Mouse (Mus musculus): ENCODE data around the gene Mrpl10. TPM values are rescaled to one million over a fixed set of nuclear protein-coding genes. Genes with fewer than 3 reads are reported as not detected.

Gene Mrpl10
- polyA plus RNA-seq, 1 experiment: 86.8 TPM

DNA sequence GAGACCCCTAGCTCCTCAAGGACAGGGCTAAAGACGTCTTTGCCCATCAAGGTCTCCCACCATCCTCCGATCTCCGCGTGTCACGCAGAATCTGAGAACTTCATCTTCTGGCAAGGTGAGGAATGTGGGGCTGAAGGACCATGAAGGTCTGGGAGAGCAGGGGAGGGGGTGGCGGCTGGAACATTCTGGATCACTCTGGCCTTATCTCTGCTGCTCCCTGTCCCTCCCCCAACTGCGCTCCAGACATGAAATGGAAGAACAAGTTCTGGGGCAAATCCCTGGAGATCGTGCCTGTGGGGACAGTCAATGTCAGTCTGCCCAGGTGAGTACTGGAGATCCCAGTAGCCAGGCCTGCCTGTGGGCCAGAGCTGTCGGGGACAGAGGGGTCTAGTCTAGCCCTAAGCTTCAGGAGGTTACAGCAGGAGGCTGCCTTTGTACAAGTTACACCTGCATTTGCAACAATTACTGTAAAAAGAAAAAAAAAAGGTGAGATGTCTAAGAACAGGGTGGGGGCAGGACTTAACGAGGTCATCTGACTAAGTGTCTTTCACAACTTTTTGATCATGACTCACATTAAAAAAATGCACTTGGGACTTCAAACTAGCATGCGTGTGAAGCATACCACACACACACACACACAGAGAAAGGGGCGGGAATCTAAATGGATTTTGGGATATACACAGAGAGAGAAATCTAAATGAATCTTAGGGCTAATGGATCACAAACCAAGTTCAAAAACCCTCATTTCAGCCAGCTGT lies 24.4 kb downstream of the Mrpl10 start:
- no peak for DNase-seq (ENCODE audit: low read depth, low spot score)
- 86% methylated on average over 12 of the region's 12 CpGs for WGBS

DNA sequence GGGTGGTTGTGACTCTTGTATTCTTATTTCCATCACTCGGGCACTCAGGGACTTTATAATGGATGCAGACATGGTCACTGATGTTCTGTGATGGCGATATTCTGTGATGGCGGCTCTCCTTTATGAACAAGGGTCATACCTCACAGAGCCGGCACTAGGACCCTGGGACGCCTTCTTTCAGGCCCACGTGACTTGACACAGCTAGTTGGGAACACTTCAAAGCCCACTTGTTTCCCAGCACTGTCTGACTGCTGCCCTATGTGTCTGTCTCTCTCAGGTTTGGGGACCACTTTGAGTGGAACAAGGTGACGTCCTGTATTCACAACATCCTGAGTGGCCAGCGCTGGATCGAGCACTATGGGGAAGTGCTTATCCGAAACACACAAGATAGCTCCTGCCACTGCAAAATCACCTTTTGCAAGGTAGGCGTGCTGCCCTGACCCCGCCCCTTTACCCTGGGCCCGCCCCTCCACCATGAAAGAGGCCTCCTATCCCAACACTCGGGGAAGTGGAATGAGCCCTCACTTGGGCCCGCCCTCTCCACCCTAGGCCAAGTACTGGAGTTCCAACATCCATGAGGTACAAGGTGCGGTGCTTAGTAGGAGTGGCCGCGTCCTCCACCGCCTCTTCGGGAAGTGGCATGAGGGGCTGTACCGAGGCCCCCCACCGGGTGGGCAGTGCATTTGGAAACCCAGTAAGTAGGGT lies 25.4 kb downstream of the Mrpl10 start:
- no peak for DNase-seq (ENCODE audit: low read depth, low spot score)
- WGBS: 39% methylated on average over 22 of the region's 22 CpGs

DNA sequence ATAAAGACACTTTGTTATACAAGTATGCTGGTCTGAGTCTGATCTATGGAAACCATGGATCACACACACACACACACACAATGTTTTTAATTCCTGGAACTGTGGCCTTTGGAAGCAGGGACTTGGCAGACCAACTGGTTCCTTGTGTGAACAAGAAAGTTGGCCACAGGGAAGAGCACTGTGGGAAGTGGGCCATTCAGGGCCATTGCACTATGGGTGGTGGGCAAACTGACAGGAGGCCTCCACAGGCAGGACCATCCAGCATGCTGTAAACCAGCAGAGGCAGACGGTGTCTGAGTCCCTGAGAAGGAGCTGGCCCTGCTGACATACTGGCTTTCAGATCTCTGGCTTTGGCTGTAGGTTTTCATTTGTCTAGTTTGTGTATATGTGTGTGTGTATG lies 28.0 kb downstream of the Mrpl10 start:
- 27% methylated on average over 1 of the region's 1 CpGs for WGBS
- no peak for DNase-seq (ENCODE audit: low read depth, low spot score)

DNA sequence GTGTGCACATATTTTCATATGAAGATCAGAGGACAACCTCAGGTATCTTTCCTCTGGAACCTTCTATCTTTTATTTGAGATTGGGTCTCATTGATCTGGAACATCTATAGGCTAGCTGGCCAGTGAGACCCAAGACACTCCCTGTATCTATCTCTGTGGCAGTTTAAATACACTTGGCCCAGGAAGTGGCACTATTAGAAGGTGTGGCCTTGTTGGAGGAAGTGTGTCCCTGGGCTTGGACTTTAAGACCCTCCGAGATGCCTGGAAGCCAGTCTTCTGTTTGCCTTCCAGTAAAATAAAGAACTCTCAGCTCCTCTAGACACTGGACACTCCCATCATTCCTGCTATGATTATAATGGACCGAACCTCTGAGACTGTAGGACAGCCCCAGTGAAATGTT lies 28.4 kb downstream of the Mrpl10 start:
- DNase-seq (ENCODE audit: low read depth, low spot score): no peak
- 33% methylated on average over 2 of the region's 2 CpGs for WGBS

DNA sequence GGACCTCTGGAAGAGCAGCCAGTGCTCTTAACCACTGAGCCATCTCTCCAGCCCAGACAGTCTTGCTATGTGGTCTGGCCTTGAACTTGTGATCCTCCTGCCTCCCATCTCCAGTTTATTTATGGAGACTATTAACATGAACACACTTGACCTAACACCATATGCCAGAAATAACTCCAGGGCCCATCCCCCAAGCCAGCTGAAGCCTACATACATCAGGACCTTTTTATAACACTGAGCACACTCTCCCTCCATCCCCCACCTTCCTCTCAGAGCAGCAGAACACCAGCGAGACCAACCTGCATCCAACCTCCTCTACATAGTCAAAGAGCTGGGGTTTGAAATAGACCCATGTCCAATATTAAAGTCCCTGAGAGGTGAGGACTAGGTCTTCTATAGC lies 29.8 kb downstream of the Mrpl10 start:
- DNase-seq (ENCODE audit: low read depth, low spot score): no peak
- 54% methylated on average over 1 of the region's 1 CpGs for WGBS

DNA sequence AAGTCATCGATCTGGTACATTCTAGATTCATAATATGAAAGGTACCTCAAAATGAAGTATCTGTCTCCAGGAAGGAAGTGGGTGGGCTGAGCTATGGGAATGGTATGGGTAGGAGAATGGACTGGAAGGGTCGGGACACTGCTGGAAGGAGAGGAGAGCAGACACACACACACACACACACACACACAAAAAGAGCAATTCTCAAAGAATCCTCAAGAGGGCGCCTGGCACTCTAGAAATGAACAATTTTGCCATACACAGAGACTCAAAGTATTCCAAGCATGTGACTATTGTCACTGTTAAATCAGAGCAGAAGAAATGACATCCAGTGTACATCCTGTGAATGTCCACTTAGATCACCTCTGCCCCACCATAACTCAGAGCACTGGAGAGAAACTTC lies 31.2 kb downstream of the Mrpl10 start:
- WGBS: 29% methylated on average over 3 of the region's 3 CpGs
- DNase-seq (ENCODE audit: low read depth, low spot score): no peak

DNA sequence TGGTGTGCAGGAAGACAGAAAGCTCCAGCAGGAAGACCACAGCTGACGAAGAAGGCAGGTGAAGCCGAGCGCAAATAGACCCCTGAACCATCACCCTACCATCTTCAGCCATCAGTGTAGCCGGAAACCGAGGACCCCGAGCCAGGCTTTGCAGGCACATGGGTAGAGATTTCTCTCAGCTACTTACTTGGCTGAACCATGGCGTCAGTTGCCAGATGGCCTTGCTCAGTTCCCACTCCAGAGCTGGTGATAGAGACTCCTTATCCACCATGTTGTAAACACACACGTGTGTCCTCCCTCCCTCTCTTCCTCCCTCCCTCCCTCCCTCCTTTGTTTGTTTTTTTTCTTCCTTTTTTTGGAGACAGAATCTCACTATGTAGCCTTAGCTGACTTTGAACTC lies 32.9 kb downstream of the Mrpl10 start:
- 65% methylated on average over 8 of the region's 8 CpGs for WGBS
- no peak for DNase-seq (ENCODE audit: low read depth, low spot score)

DNA sequence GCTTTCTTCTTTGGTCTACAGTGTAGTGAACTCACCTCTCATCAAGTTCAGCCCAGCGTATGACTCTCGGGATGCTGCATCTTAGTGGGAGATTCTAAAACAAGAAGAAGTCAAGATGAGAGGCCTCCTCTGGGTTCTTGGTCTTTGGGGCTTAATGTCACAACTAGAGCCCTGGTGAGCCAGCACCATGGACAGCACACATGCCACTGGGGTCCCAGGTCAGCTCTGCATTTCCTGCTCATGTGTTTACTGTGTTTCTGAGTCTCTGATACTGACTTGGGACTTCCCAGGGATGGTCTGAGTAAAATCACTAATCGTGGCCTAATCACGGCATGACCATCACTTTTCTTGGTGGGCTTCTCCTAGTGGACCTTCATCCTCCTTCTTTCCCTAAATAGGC lies 37.4 kb downstream of the Mrpl10 start:
- DNase-seq (ENCODE audit: low read depth, low spot score): no peak

DNA sequence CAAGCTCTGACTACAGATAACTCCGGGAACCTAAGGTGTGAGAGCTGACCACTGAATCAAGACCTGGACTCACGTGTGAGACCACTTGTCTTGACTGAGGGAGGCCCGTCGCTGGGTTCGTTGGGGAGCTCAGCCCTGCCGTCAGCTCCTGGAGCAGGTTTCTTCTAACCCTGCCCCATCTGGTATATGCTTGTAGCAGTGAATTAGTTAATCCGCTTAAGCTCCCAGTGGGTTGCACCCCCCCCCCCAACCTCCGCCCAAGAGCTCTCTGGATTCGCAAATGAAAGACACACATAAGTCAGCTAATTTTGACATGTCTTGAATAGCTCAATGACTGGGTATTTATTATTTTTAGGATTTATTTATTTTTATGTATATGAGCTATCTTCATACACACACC lies 38.9 kb downstream of the Mrpl10 start:
- DNase-seq (ENCODE audit: low read depth, low spot score): no peak
- WGBS: 48% methylated on average over 9 of the region's 9 CpGs

More for the DNA sequence above, 37.4 kb downstream of the Mrpl10 start:
- WGBS: 37% methylated on average over 4 of the region's 4 CpGs

DNA sequence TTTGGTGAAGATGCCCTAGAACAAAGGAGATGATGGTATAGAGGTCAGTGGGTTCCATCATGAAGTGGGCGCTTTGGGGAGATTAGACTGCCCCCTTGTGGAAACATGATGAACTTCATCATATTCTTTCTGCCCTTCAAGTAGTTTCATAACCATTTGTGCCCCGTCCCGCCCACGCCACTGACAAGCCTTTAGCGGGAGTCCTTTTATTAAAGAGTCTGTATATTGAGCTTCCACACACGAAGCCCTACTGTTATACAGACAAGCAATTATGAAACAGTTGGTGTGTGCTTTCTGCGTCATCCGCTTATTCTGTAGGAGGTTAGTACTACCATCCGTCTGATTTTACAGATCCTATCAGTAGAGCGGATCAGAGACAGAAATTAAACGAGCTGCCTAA lies 41.6 kb downstream of the Mrpl10 start:
- 30% methylated on average over 11 of the region's 11 CpGs for WGBS
- no peak for DNase-seq (ENCODE audit: low read depth, low spot score)

DNA sequence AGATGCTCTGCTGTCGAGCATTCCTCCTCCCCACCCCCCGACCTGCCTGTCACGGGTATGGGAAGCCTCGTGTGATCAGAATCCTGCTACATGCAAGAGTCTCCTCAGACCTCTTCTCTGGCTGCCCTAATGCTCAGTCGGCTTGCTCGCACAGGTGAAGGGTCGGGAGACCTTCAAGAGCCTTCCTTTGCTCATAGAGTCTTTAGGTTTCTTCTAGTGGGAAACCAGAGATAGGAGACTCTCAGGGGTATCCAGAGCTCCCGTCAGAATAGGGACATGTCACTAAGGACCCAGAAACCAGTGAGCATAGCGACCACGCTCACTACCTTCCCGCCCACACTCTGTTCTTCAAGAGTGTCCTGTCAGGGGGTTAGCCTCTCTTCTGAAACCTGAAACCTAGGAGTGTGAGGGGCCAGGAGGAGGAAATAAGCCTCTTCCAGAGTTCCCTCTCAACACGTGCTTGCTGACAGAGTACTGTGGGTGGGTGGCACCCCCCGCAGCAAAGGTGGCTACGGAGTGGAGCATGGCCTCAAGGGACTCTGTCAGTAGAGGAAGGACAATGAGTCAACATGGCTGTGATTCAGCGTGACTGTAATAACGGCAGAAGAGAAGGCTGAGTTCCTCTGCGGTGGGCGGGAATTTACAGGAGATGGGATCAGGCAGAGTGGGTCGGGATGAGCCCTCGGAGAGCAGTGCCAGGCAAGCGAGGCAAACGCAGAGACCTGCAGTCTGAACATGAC lies 42.2 kb downstream of the Mrpl10 start:
- 28% methylated on average over 22 of the region's 22 CpGs for WGBS
- no peak for DNase-seq (ENCODE audit: low read depth, low spot score)

DNA sequence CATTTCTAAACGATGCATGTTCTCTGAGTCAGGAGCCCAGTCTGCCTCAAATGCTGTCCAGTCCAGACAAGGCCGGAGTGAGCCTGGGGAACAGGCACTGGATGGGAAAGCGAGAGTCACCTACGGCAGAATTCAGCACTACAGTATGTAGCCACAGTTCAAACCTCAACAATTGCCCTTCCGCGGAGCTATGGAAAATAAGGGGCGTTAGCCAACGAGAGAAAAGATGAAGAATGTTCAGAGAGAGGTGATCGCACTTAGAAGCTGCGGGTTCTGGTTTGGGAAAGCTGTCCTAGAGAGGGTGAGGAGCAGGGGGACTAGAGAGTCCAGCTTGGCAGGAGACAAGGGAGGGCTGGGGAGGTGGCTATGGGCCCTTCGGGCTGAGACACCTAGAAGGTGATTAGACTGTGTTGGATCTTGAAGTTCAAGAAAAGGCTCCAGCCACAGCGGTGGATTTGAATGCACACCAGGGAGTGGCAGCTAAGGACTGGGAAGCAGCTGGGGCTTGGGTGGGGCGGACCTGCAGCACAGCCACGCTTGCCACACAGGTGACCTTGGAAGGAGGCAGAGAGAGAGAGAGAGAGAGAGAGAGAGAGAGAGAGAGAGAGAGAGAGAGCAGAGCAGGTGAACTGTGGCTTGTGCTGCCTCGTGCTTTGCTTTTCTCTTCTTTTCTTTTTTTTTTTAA lies 43.6 kb downstream of the Mrpl10 start:
- 66% methylated on average over 15 of the region's 15 CpGs for WGBS
- no peak for DNase-seq (ENCODE audit: low read depth, low spot score)

DNA sequence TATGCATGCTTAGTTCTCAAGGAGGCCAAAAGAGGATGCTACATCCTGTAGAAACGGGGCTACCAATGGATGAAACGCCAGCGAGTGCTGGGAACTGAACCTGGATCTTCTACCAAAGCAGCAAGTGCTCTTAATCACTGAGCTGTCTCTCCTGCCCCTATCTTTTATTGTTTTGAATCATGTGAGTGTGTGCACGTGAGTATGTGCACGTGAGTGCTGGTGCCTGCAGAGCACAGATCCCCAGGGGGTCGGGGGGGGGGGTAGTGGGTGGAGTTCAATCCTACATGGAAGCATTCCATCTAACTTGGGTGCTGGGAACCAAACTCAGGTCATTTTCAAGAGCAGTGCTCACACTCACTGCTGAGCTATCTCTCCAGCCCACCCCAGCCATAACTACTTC lies 45.0 kb downstream of the Mrpl10 start:
- no peak for DNase-seq (ENCODE audit: low read depth, low spot score)
- WGBS: 66% methylated on average over 6 of the region's 6 CpGs

DNA sequence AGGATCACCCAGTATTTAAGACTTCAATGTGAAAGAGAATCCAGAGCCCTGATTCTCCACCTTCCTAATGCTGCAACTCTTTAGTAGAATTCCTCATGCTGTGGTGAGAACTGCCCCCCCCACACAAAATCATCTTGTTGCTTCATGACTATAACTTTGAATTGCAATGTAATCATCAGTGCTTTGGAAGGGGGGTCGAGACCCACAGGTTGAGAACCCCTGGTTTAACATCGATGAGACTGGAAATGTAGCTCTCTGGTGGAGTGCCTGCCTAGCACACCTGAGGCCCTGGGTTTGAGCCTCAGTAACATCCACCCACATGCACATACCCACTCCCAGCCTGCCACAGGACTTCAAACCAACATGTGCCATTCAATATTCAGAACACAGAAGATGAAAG lies 53.2 kb downstream of the Mrpl10 start:
- WGBS: 53% methylated on average over 2 of the region's 2 CpGs

DNA sequence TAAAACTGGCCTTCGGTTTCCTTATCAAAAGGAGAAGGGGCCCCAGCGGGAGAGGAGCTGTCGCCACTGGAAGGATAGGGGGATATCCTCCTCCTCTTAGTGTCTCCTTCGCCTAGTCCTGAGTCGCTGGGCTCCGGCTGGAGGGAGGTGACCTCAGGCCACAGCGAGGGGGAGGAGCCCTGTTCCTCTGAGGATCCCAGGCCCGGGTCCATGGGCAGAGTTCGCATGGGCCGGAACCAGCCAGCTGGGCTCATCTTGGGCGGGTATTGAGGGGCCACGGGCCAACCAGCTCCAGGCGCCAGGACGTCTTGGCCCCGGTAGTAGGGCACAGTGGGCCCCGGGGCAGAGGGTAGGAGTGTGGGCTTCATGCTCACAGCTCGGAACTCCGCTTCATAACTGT lies 57.4 kb downstream of the Mrpl10 start:
- WGBS: 16% methylated on average over 18 of the region's 18 CpGs

More for the DNA sequence above, 53.2 kb downstream of the Mrpl10 start:
- DNase-seq (ENCODE audit: low read depth, low spot score): no peak

More for the DNA sequence above, 57.4 kb downstream of the Mrpl10 start:
- no peak for DNase-seq (ENCODE audit: low read depth, low spot score)

Other genes with a start within 250 kb of the Mrpl10 start
- gene Nfe2l1, start 211.6 kb upstream of the Mrpl10 start, polyA plus RNA-seq (2012; rRNA removed): 75.5 and 79.9 TPM in 2 replicates
- gene Copz2, start 191.7 kb upstream of the Mrpl10 start, polyA plus RNA-seq (2012; rRNA removed): 13.4 and 16.9 TPM in 2 replicates
- 39.9 and 42.0 TPM in 2 replicates for gene Cdk5rap3, start 125.1 kb upstream of the Mrpl10 start, polyA plus RNA-seq (2012; rRNA removed)
- 194 and 206 TPM in 2 replicates for gene Prr15l, start 113.5 kb upstream of the Mrpl10 start, polyA plus RNA-seq (2012; rRNA removed)
- gene Pnpo, start 97.6 kb upstream of the Mrpl10 start, polyA plus RNA-seq (2012; rRNA removed): 59.4 and 66.0 TPM in 2 replicates
- gene Sp2, start 58.6 kb upstream of the Mrpl10 start, polyA plus RNA-seq (2012; rRNA removed): 11.3 and 13.3 TPM in 2 replicates
- 0.12 and 0.22 TPM in 2 replicates for gene Sp6, start 28.2 kb upstream of the Mrpl10 start, polyA plus RNA-seq (2012; rRNA removed)
- gene Scrn2, start 11.6 kb upstream of the Mrpl10 start, polyA plus RNA-seq (2012; rRNA removed): 32.1 and 38.6 TPM in 2 replicates
- 0.11 and 0.16 TPM in 2 replicates for gene Lrrc46, start 153 bp upstream of the Mrpl10 start, polyA plus RNA-seq (2012; rRNA removed)
- 35.3 and 42.6 TPM in 2 replicates for gene Osbpl7, start 9.1 kb downstream of the Mrpl10 start, polyA plus RNA-seq (2012; rRNA removed)
- gene Tbx21, start 73.8 kb downstream of the Mrpl10 start, polyA plus RNA-seq (2012; rRNA removed): 0.92 and 1.1 TPM in 2 replicates
- 3.1 and 3.7 TPM in 2 replicates for gene Tbkbp1, start 109.9 kb downstream of the Mrpl10 start, polyA plus RNA-seq (2012; rRNA removed)
- 30.8 and 41.2 TPM in 2 replicates for gene Kpnb1, start 146.3 kb downstream of the Mrpl10 start, polyA plus RNA-seq (2012; rRNA removed)
- gene Npepps, start 239.1 kb downstream of the Mrpl10 start, polyA plus RNA-seq (2012; rRNA removed): 33.8 and 48.1 TPM in 2 replicates